ENCODE assay signal across 24 mouse cellular contexts in the genomic region with DNA sequence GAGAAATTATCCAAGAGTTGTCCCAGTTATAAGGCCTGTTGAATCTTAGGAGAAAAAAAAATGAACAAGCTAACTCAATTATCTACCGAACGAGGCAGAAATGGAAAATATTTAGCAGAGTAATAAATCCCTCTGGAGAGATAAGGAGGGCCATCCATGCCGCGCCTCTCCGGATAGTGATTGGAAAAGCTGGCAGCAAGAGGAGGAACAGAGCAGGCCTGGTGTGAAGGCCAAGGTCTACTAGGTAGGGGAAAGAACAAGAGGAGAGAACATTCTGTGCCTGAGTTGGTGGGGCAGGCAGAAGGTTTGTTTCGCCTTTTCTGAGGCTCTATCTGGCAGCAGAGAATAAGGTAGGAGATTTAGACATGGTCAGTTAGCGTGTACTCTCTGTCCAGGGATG. TPM values are rescaled to one million over a fixed set of nuclear protein-coding genes. Genes with fewer than 3 reads are reported as not detected.
DNase-seq lines count a peak whose midpoint lies in the region; ATAC-seq and TF ChIP-seq lines count a peak whose summit lies in the region.
"Had no signal": no experiment of that assay in that cellular context is flagged by ENCODE, and none has a peak within 500 bp of the region (broad histone marks: within the 10 kb centered on the region; RNA-seq: fewer than 3 reads in every experiment).

No protein-coding gene starts in this region.

- peak overlapping the region; percentile 69; the same call in 1 of the 2 replicates for H3K27ac ChIP-seq in testis, adult 2 months (ENCODE audit: control insufficient read depth, insufficient read depth, low read depth, low read length)
- no peak overlapping the region for H3K27ac ChIP-seq in intestine, postnatal 0 days (ENCODE audit: low read depth, low read length)
- H3K27ac ChIP-seq in limb, embryonic 10.5 days, result no peak overlapping the region
- H3K27ac ChIP-seq in hindbrain, embryonic 16.5 days (ENCODE audit: low read depth, low read length), result no peak overlapping the region
- H3K27ac ChIP-seq: embryonic facial prominence, embryonic 12.5 days; forebrain, embryonic 15.5 days; heart, adult 2 months; heart, embryonic 15.5 days; hindbrain, embryonic 10.5 days; hindbrain, embryonic 14.5 days had no signal

- WGBS in intestine, postnatal 0 days, result 49% methylated on average over 7 of the region's 7 CpGs
- WGBS in limb, embryonic 10.5 days, result 91% methylated on average over 7 of the region's 7 CpGs
- 92% methylated on average over 7 of the region's 7 CpGs for WGBS in hindbrain, embryonic 16.5 days

- no peak for TF ChIP-seq CTCF in testis, adult 2 months (IDR thresholded peaks at IDR 0.05; ENCODE audit: control insufficient read depth, insufficient read depth, insufficient replicate concordance, low read depth, low read length)
- TF ChIP-seq CTCF in intestine, postnatal 0 days (IDR thresholded peaks at IDR 0.05; ENCODE audit: low read depth), result no peak

- H3K9ac ChIP-seq in intestine, postnatal 0 days (ENCODE audit: low read depth, low read length), result no peak overlapping the region
- no peak overlapping the region for H3K9ac ChIP-seq in hindbrain, embryonic 16.5 days (ENCODE audit: low read depth, low read length)
- H3K9ac ChIP-seq: embryonic facial prominence, embryonic 12.5 days; forebrain, embryonic 15.5 days; heart, embryonic 15.5 days; hindbrain, embryonic 14.5 days had no signal

- DNase-seq in adrenal gland, adult 2 months, result peak; percentile 6
- DNase-seq in adrenal gland, postnatal 25 days, result no peak
- no peak for DNase-seq in testis, postnatal 10 days (ENCODE audit: low spot score)
- DNase-seq in limb, embryonic 10.5 days (ENCODE audit: low spot score), result no peak
- DNase-seq: cerebellum, adult 11-12 months; cerebellum, adult 9-10 months; cerebellum, postnatal 25 days; gastrocnemius, postnatal 10 days; heart, adult 2 months; heart, postnatal 14 days had no signal

- no peak overlapping the region for H3K4me2 ChIP-seq in intestine, postnatal 0 days (replicated peaks; ENCODE audit: low read depth)
- H3K4me2 ChIP-seq in hindbrain, embryonic 16.5 days (ENCODE audit: low read length), result no peak overlapping the region
- H3K4me2 ChIP-seq: embryonic facial prominence, embryonic 12.5 days; forebrain, embryonic 15.5 days; heart, embryonic 11.5 days; heart, embryonic 15.5 days; hindbrain, embryonic 14.5 days had no signal

- peak; percentile 63; the same call in 1 of the 2 replicates for ATAC-seq in intestine, postnatal 0 days
- no peak for ATAC-seq in hindbrain, embryonic 16.5 days
- ATAC-seq: activated CD4-positive, CD25-positive, alpha-beta regulatory T cell, adult 4 months; forebrain, embryonic 15.5 days; Patski had no signal

- no peaks in the 10 kb centered on the region for H3K9me3 ChIP-seq in intestine, postnatal 0 days (ENCODE audit: control insufficient read depth)
- no peaks in the 10 kb centered on the region for H3K9me3 ChIP-seq in limb, embryonic 10.5 days (replicated peaks)
- H3K9me3 ChIP-seq in hindbrain, embryonic 16.5 days (ENCODE audit: control insufficient read depth, low read length), result no peaks in the 10 kb centered on the region
- H3K9me3 ChIP-seq: embryonic facial prominence, embryonic 12.5 days; forebrain, embryonic 15.5 days; heart, embryonic 15.5 days; hindbrain, embryonic 10.5 days had no signal

- no peak for TF ChIP-seq POLR2A in testis, adult 2 months (IDR thresholded peaks at IDR 0.05; ENCODE audit: control insufficient read depth, low read depth, low read length)

- H3K36me3 ChIP-seq in testis, adult 2 months (ENCODE audit: control insufficient read depth, insufficient read depth, low read length), result no peaks in the 10 kb centered on the region
- H3K36me3 ChIP-seq in intestine, postnatal 0 days (ENCODE audit: control insufficient read depth, insufficient read depth), result no peaks in the 10 kb centered on the region
- no peaks in the 10 kb centered on the region for H3K36me3 ChIP-seq in limb, embryonic 10.5 days
- H3K36me3 ChIP-seq in hindbrain, embryonic 16.5 days (ENCODE audit: control insufficient read depth, insufficient read depth, low read length), result no peaks in the 10 kb centered on the region
- H3K36me3 ChIP-seq: embryonic facial prominence, embryonic 12.5 days; forebrain, embryonic 15.5 days; heart, embryonic 15.5 days; hindbrain, embryonic 10.5 days had no signal

- H3K4me3 ChIP-seq in testis, adult 2 months (ENCODE audit: control insufficient read depth, low read depth, low read length), result no peak overlapping the region
- no peak overlapping the region for H3K4me3 ChIP-seq in intestine, postnatal 0 days (ENCODE audit: low read depth, low read length)
- H3K4me3 ChIP-seq in limb, embryonic 10.5 days, result no peak overlapping the region
- no peak overlapping the region for H3K4me3 ChIP-seq in hindbrain, embryonic 16.5 days (ENCODE audit: low read length)
- H3K4me3 ChIP-seq: embryonic facial prominence, embryonic 12.5 days; forebrain, embryonic 15.5 days; heart, adult 2 months; heart, embryonic 15.5 days; hindbrain, embryonic 10.5 days had no signal

- no peaks in the 10 kb centered on the region for H3K27me3 ChIP-seq in testis, adult 2 months (ENCODE audit: control insufficient read depth, insufficient read depth, low read length)
- no peaks in the 10 kb centered on the region for H3K27me3 ChIP-seq in intestine, postnatal 0 days (replicated peaks; ENCODE audit: control insufficient read depth, insufficient read depth, low read length)
- no peaks in the 10 kb centered on the region for H3K27me3 ChIP-seq in limb, embryonic 10.5 days (ENCODE audit: low read depth, poor library complexity, severe bottlenecking)
- H3K27me3 ChIP-seq in hindbrain, embryonic 16.5 days (replicated peaks; ENCODE audit: control insufficient read depth, insufficient read depth, low read length), result no peaks in the 10 kb centered on the region
- H3K27me3 ChIP-seq: embryonic facial prominence, embryonic 12.5 days; forebrain, embryonic 15.5 days; heart, embryonic 15.5 days; Patski had no signal

- H3K4me1 ChIP-seq in testis, adult 2 months (ENCODE audit: control insufficient read depth, insufficient read depth, low read length), result peaks cover 5% of the 10 kb centered on the region
- H3K4me1 ChIP-seq in intestine, postnatal 0 days (replicated peaks; ENCODE audit: control insufficient read depth, insufficient read depth, low read length), result no peaks in the 10 kb centered on the region
- peaks cover 14% of the 10 kb centered on the region for H3K4me1 ChIP-seq in limb, embryonic 10.5 days
- H3K4me1 ChIP-seq in hindbrain, embryonic 16.5 days (ENCODE audit: control insufficient read depth, insufficient read depth, low read depth, low read length), result peaks cover 4% of the 10 kb centered on the region
- H3K4me1 ChIP-seq: heart, embryonic 15.5 days had no signal

RNA-seq across cellular contexts. Expression of gene Npy, which starts 39.8 kb away (rescaled TPM):
- 1,000 to 10,000 TPM in 1 of 2 experiments, 100 to 1,000 TPM in 1; 946 to 1,532 TPM for total RNA-seq in adrenal gland, adult 2 months (2021)
- polyA plus RNA-seq in adrenal gland, adult 2 months (2012; rRNA removed), result 473 and 872 TPM in 2 replicates
- total RNA-seq in adrenal gland, postnatal 25 days (2021), result 506 TPM in 2 replicates
- polyA plus RNA-seq in testis, adult 2 months (2012; rRNA removed), result not detected in 2 replicates
- polyA plus RNA-seq in intestine, postnatal 0 days (2015; fragmentation: Nextera tagmentation; extraction: Ambion mirVana), result 1.1 and 1.3 TPM in 2 replicates
- polyA plus RNA-seq in limb, embryonic 10.5 days (2016; fragmentation: Nextera tagmentation; extraction: Ambion mirVana), result not detected in 2 replicates
- polyA plus RNA-seq in hindbrain, embryonic 16.5 days (2015; fragmentation: Nextera tagmentation; extraction: Ambion mirVana), result 161 and 167 TPM in 2 replicates
- total RNA-seq: gastrocnemius, postnatal 10 days; gastrocnemius, postnatal 4 days; heart, adult 2 months; heart, postnatal 14 days; MEL had no signal
- polyA plus RNA-seq: activated CD4-positive, CD25-positive, alpha-beta regulatory T cell, adult 4 months; C2C12; Patski had no signal

Comparison
In these comparisons a context has a peak if more than half of its experiments do, and no peak if none do; other contexts are left out.
1. RNA of gene Npy, which starts 39.8 kb away (polyA plus RNA-seq): 473 to 872 TPM in adrenal gland, adult 2 months and 161 to 167 TPM in hindbrain, embryonic 16.5 days; 1.1 to 1.3 TPM in intestine, postnatal 0 days, not detected in limb, embryonic 10.5 days and not detected in testis, adult 2 months; every median in the first group is over 10 times any median in the second.